Mouse (Mus musculus): Measurements from ENCODE around the gene Sptbn4. TPM values are rescaled to one million over a fixed set of nuclear protein-coding genes. Genes with fewer than 3 reads are reported as not detected.

Sptbn4 gene
- polyA plus RNA-seq, 1 experiment from 2014 or later, result 4.1 TPM

GRCm38 (mm10) chr7:27480506-27480905 lies 33.0 kb upstream of the Sptbn4 start:
- H3K27ac ChIP-seq (replicated peaks; ENCODE audit: low read depth, low read length), result no peak overlapping the region
- H3K4me1 ChIP-seq (ENCODE audit: control insufficient read depth, insufficient read depth, low read length), result peaks cover 6% of the 10 kb centered on the region; the same call in 1 of the 2 replicates
- WGBS, result 67% methylated on average over 3 of the region's 3 CpGs
- no peaks in the 10 kb centered on the region for H3K9me3 ChIP-seq (ENCODE audit: control insufficient read depth, low read length)
- no peak overlapping the region for H3K9ac ChIP-seq (replicated peaks; ENCODE audit: low read length)
- ATAC-seq (ENCODE audit: low FRiP score, low TSS enrichment) (no peak), DNase-seq (no peak)
- no peak overlapping the region for H3K4me3 ChIP-seq (replicated peaks; ENCODE audit: low read depth, low read length)
- H3K4me2 ChIP-seq (ENCODE audit: low read length), result no peak overlapping the region
- H3K36me3 ChIP-seq (ENCODE audit: control insufficient read depth, insufficient read depth, low read length), result peaks cover 7% of the 10 kb centered on the region; the same call in 1 of the 2 replicates
- H3K27me3 ChIP-seq (ENCODE audit: control insufficient read depth, insufficient read depth, low read length), result no peaks in the 10 kb centered on the region

GRCm38 (mm10) chr7:27479750-27480149 lies 32.3 kb upstream of the Sptbn4 start:
- H3K9me3 ChIP-seq (ENCODE audit: control insufficient read depth, low read length), result no peaks in the 10 kb centered on the region
- no peak overlapping the region for H3K4me2 ChIP-seq (ENCODE audit: low read length)
- no peak for ATAC-seq (ENCODE audit: low FRiP score, low TSS enrichment)
- peaks cover 6% of the 10 kb centered on the region; the same call in 1 of the 2 replicates for H3K4me1 ChIP-seq (ENCODE audit: control insufficient read depth, insufficient read depth, low read length)
- no peak overlapping the region for H3K9ac ChIP-seq (replicated peaks; ENCODE audit: low read length)
- no peak for DNase-seq
- no peak overlapping the region for H3K27ac ChIP-seq (replicated peaks; ENCODE audit: low read depth, low read length)
- H3K4me3 ChIP-seq (replicated peaks; ENCODE audit: low read depth, low read length), result no peak overlapping the region
- no peaks in the 10 kb centered on the region for H3K27me3 ChIP-seq (ENCODE audit: control insufficient read depth, insufficient read depth, low read length)
- 94% methylated on average over 1 of the region's 1 CpGs for WGBS
- H3K36me3 ChIP-seq (ENCODE audit: control insufficient read depth, insufficient read depth, low read length), result peaks cover 7% of the 10 kb centered on the region; the same call in 1 of the 2 replicates

DNA sequence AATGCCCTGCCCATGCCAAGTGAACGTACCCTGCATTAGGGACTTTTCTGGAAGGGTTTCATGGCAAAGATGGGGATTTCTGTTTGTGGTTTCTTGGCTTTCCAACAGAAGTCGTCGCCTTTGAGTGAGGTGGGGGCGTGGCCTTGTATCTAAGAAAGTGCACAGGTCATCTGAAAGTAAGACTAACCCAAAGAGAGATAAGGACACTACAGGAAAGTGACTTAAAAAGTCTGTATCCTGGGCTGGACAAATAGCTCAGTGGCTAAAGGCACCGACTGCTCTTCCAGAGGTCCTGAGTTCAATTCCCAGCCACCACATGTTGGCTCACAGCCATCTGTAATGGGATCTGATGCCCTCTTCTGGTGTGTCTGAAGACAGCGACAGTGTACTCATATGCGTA lies 31.1 kb upstream of the Sptbn4 start:
- no peak overlapping the region for H3K9ac ChIP-seq (replicated peaks; ENCODE audit: low read length)
- H3K4me3 ChIP-seq (replicated peaks; ENCODE audit: low read depth, low read length), result no peak overlapping the region
- ATAC-seq (ENCODE audit: low FRiP score, low TSS enrichment) (no peak), DNase-seq (no peak)
- 82% methylated on average over 7 of the region's 7 CpGs for WGBS
- H3K4me1 ChIP-seq (ENCODE audit: control insufficient read depth, insufficient read depth, low read length), result peaks cover 6% of the 10 kb centered on the region; the same call in 1 of the 2 replicates
- no peaks in the 10 kb centered on the region for H3K9me3 ChIP-seq (ENCODE audit: control insufficient read depth, low read length)
- H3K27ac ChIP-seq (replicated peaks; ENCODE audit: low read depth, low read length), result no peak overlapping the region
- peaks cover 7% of the 10 kb centered on the region; the same call in 1 of the 2 replicates for H3K36me3 ChIP-seq (ENCODE audit: control insufficient read depth, insufficient read depth, low read length)
- no peaks in the 10 kb centered on the region for H3K27me3 ChIP-seq (ENCODE audit: control insufficient read depth, insufficient read depth, low read length)
- no peak overlapping the region for H3K4me2 ChIP-seq (ENCODE audit: low read length)

- H3K36me3 ChIP-seq (ENCODE audit: control insufficient read depth, insufficient read depth, low read length), result peaks cover 7% of the 10 kb centered on the region; the same call in 1 of the 2 replicates
- 96% methylated on average over 14 of the region's 14 CpGs for WGBS
- no peaks in the 10 kb centered on the region for H3K27me3 ChIP-seq (ENCODE audit: control insufficient read depth, insufficient read depth, low read length)
- H3K4me3 ChIP-seq (replicated peaks; ENCODE audit: low read depth, low read length), result no peak overlapping the region
- no peak overlapping the region for H3K9ac ChIP-seq (replicated peaks; ENCODE audit: low read length)
- H3K9me3 ChIP-seq (ENCODE audit: control insufficient read depth, low read length), result no peaks in the 10 kb centered on the region
- H3K4me2 ChIP-seq (ENCODE audit: low read length), result no peak overlapping the region
- ATAC-seq (ENCODE audit: low FRiP score, low TSS enrichment), result no peak
- H3K27ac ChIP-seq (replicated peaks; ENCODE audit: low read depth, low read length), result no peak overlapping the region
- DNase-seq, result no peak
- peaks cover 4% of the 10 kb centered on the region; the same call in 1 of the 2 replicates for H3K4me1 ChIP-seq (ENCODE audit: control insufficient read depth, insufficient read depth, low read length)
These were observed 28.7 kb upstream of the Sptbn4 start for GRCm38 (mm10) chr7:27476098-27476635.

GRCm38 (mm10) chr7:27475596-27475995 lies 28.1 kb upstream of the Sptbn4 start:
- Histone ChIP-seq H3K4me1 (ENCODE audit: control insufficient read depth, insufficient read depth, low read length) (peaks cover 3% of the 10 kb centered on the region; the same call in 1 of the 2 replicates), H3K4me3 (replicated peaks; ENCODE audit: low read depth, low read length) (no peak overlapping the region), H3K27ac (replicated peaks; ENCODE audit: low read depth, low read length) (no peak overlapping the region), H3K27me3 (ENCODE audit: control insufficient read depth, insufficient read depth, low read length) (no peaks in the 10 kb centered on the region), H3K9ac (replicated peaks; ENCODE audit: low read length) (no peak overlapping the region), H3K4me2 (ENCODE audit: low read length) (no peak overlapping the region), H3K9me3 (ENCODE audit: control insufficient read depth, low read length) (no peaks in the 10 kb centered on the region), H3K36me3 (ENCODE audit: control insufficient read depth, insufficient read depth, low read length) (peaks cover 7% of the 10 kb centered on the region; the same call in 1 of the 2 replicates)
- WGBS, result 94% methylated on average over 2 of the region's 2 CpGs
- ATAC-seq (ENCODE audit: low FRiP score, low TSS enrichment) (no peak), DNase-seq (no peak)

- peak; percentile 83 for ATAC-seq (ENCODE audit: low FRiP score, low TSS enrichment)
- H3K9ac ChIP-seq (replicated peaks; ENCODE audit: low read length), result peak overlapping the region; percentile 45
- H3K4me3 ChIP-seq (replicated peaks; ENCODE audit: low read depth, low read length), result peak overlapping the region; percentile 57
- peak overlapping the region; percentile 70 for H3K27ac ChIP-seq (replicated peaks; ENCODE audit: low read depth, low read length)
- H3K9me3 ChIP-seq (ENCODE audit: control insufficient read depth, low read length), result no peaks in the 10 kb centered on the region
- DNase-seq, result peak; percentile 97
- H3K36me3 ChIP-seq (ENCODE audit: control insufficient read depth, insufficient read depth, low read length), result peaks cover 7% of the 10 kb centered on the region; the same call in 1 of the 2 replicates
- H3K4me1 ChIP-seq (ENCODE audit: control insufficient read depth, insufficient read depth, low read length), result peaks cover 3% of the 10 kb centered on the region; the same call in 1 of the 2 replicates
- H3K27me3 ChIP-seq (ENCODE audit: control insufficient read depth, insufficient read depth, low read length), result no peaks in the 10 kb centered on the region
- WGBS, result under 1% methylated on average over 23 of the region's 23 CpGs
- peak overlapping the region; percentile 89 for H3K4me2 ChIP-seq (ENCODE audit: low read length)
These were observed 27.0 kb upstream of the Sptbn4 start for GRCm38 (mm10) chr7:27474490-27474954.

DNA sequence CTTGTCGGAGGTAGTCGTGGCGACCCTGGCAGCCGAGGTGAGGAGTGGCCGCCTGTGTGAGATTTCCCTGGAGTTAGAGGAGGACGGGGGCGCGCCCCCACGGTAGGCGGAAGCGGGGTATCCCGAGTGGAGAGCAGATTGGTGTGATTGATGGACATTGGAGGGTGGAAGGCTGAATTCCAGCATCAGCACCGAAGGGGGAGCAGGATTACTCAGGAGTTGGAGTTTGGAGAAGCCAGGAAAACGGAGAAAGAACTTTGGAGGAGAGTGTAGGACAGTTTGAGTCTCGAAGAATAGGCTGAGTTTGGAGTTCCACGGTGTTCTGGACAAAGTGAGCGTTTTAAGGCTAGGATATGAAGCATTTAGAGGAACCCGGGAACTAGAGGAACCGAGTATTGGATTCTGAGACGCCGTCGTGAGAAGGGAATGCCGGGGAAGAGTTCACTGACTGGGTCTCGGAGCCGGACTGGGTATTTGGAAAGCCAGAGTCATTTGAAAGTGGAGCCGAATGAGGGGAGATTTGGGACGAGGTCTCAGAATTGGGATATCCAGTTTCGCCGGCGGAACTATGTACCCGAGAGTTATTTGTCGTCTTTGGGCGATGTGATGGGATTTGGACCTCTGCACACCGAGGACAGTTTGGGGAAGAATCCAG lies 26.5 kb upstream of the Sptbn4 start:
- peak overlapping the region; percentile 70 for H3K27ac ChIP-seq (replicated peaks; ENCODE audit: low read depth, low read length)
- no peaks in the 10 kb centered on the region for H3K9me3 ChIP-seq (ENCODE audit: control insufficient read depth, low read length)

DNA sequence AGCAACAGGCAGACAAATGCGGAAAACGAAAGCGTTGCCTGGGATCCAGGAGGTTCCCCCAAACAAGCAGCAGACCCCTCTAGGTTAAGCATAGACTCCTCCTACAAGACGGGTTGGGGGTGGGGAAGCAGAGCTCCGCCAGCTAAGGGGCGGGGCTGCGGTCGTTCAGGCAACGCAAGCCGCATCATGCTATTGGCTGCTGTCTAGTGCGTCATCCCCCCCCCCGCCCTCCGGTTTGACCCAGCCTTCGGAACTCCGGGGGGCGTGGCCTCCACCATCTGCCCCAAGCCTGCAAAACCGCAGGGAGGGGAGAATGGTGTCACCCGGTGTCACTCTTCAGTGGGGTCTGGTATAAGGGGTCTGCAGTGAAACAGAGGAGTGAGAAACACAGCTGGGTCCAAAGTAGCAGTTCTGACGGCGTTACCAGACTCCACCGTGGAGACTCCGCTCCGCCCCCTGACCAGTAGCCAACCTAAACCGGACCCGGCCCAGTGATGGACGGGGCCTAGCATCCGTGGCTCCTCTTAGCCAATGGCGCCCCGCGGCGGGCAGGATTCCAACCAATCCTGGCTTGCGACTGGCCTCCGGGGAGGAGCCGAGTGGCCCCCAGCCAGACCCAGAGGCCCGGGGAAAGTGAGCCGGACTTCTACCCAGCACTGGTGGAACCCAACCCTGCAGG lies 25.8 kb upstream of the Sptbn4 start, which contains the start of gene Sertad3:
TSS of gene Sertad3 (plus strand) at position 613 of the 679 bp plus-strand sequence.
- under 1% methylated on average over 36 of the region's 36 CpGs for WGBS
- Histone ChIP-seq H3K9ac (replicated peaks; ENCODE audit: low read length) (peak within 1 kb of the TSS; percentile 45), H3K4me1 (ENCODE audit: control insufficient read depth, insufficient read depth, low read length) (peaks cover 3% of the 10 kb centered on the region; the same call in 1 of the 2 replicates), H3K4me3 (replicated peaks; ENCODE audit: low read depth, low read length) (peak within 1 kb of the TSS; percentile 57), H3K4me2 (ENCODE audit: low read length) (peak within 1 kb of the TSS; percentile 89), H3K9me3 (ENCODE audit: control insufficient read depth, low read length) (no peaks in the 10 kb centered on the region), H3K27me3 (ENCODE audit: control insufficient read depth, insufficient read depth, low read length) (no peaks in the 10 kb centered on the region), H3K36me3 (ENCODE audit: control insufficient read depth, insufficient read depth, low read length) (peaks cover 7% of the 10 kb centered on the region; the same call in 1 of the 2 replicates), H3K27ac (replicated peaks; ENCODE audit: low read depth, low read length) (peak within 1 kb of the TSS; percentile 70)
- peak; percentile 92 for ATAC-seq (ENCODE audit: low FRiP score, low TSS enrichment)
- DNase-seq, result peak; percentile 96

More for the DNA sequence above, 26.5 kb upstream of the Sptbn4 start:
- H3K4me3 ChIP-seq (replicated peaks; ENCODE audit: low read depth, low read length), result peak overlapping the region; percentile 57
- no peaks in the 10 kb centered on the region for H3K27me3 ChIP-seq (ENCODE audit: control insufficient read depth, insufficient read depth, low read length)
- peaks cover 7% of the 10 kb centered on the region; the same call in 1 of the 2 replicates for H3K36me3 ChIP-seq (ENCODE audit: control insufficient read depth, insufficient read depth, low read length)
- under 1% methylated on average over 34 of the region's 34 CpGs for WGBS
- H3K9ac ChIP-seq (replicated peaks; ENCODE audit: low read length), result peak overlapping the region; percentile 45
- no peak for DNase-seq
- ATAC-seq (ENCODE audit: low FRiP score, low TSS enrichment), result no peak
- peaks cover 3% of the 10 kb centered on the region; the same call in 1 of the 2 replicates for H3K4me1 ChIP-seq (ENCODE audit: control insufficient read depth, insufficient read depth, low read length)
- peak overlapping the region; percentile 89 for H3K4me2 ChIP-seq (ENCODE audit: low read length)
